Mouse (Mus musculus): ENCODE results near the gene Churc1. TPM values are rescaled to one million over a fixed set of nuclear protein-coding genes. Genes with fewer than 3 reads are reported as not detected.

The Churc1 gene
- polyA plus RNA-seq, 1 experiment from 2014 or later, result 132 TPM

DNA sequence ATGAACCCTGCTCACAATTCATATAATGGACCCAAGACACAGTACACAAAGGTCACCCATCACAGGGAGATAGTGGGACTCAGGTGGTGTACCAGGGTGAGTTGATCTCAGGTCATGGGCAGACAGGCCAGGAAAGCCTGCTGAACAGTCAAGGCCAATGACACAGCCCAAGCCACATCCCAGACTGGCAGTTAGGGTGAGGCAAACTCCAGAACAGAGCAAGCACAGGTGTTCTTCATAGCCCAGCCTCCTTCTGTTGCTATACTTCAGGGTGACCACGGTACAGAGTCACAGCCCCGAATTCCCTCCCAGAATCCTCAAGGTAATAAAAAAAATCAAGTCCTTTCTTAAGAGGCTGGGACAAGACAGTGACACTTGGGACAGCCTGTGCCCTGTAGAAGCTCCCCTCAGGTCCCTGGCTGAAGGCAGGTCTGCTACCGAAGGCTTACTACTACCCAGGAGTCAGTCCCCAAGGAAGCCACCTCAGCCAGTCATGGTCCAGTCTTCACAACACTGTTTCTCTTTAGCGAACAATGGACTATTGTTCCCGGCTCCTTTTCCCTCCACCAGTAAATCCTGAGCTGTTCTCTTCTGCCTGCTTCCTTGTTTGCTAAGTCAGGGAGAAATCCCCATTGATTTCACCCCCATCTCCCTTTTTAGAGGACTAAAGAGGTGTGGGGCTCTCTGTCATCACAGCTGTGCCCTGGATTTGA is 32.8 kb downstream of the Churc1 start:
- Histone ChIP-seq H3K36me3 (no peaks in the 10 kb centered on the region), H3K4me1 (no peaks in the 10 kb centered on the region), H3K9ac (no peak overlapping the region), H3K27ac (no peak overlapping the region), H3K4me2 (no peak overlapping the region), H3K9me3 (no peaks in the 10 kb centered on the region), H3K27me3 (no peaks in the 10 kb centered on the region), H3K4me3 (no peak overlapping the region)
- ATAC-seq (ENCODE audit: insufficient number of reproducible peaks, low FRiP score, low TSS enrichment, low read depth), result no peak
- WGBS, result 77% methylated on average over 5 of the region's 5 CpGs

DNA sequence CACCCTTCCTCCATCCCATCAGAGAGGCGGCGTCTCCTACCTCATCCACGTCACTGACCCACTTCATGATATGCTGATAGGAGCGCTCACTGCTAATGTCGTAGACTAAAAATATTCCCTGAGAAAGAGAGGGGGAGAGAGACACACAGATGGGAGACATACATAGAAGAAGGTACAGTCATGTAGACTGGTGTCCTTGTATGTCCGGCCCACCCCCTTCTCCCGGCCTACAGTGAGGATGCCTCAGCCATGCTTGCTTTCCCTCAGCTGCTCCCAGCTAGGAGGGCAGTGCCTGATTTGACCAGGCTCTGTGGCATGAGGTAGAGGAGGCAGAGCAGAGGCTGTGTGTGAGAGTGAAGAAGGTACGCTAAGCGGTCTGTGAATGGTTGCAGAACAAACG is 37.7 kb downstream of the Churc1 start:
- H3K9ac ChIP-seq, result no peak overlapping the region
- ATAC-seq (ENCODE audit: insufficient number of reproducible peaks, low FRiP score, low TSS enrichment, low read depth), result no peak
- no peaks in the 10 kb centered on the region for H3K27me3 ChIP-seq
- H3K27ac ChIP-seq, result no peak overlapping the region
- 91% methylated on average over 10 of the region's 10 CpGs for WGBS
- H3K4me3 ChIP-seq, result no peak overlapping the region
- H3K4me2 ChIP-seq, result no peak overlapping the region
- H3K9me3 ChIP-seq, result no peaks in the 10 kb centered on the region
- no peaks in the 10 kb centered on the region for H3K4me1 ChIP-seq
- H3K36me3 ChIP-seq, result no peaks in the 10 kb centered on the region

DNA sequence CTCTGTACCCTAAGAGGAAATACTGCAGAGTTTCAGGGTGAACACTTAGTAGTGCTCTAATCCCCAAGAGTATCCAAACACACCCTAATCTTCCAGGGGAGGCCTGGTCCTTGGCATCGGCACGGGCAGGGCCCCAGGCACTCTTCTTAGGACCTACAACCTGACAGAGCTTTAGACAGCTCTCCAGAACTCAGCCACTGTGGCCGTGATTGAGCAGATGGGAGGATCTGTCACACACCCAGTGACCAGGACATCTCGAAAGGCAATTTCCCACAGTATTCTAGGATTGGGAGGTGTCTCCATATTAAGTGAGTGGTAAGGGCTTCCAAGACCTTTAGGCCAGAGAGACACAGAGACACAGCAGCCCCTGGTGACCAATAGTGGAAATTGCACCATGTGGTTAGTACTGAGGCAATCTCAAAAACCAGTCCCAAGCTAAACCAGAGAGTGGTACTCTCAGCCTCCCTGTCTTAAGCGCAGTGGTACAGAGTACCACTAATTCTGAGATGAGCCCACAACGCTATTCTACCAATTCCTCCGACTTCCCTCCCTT is 38.4 kb downstream of the Churc1 start:
- ATAC-seq (ENCODE audit: insufficient number of reproducible peaks, low FRiP score, low TSS enrichment, low read depth), result no peak
- H3K4me3 ChIP-seq, result no peak overlapping the region
- H3K4me2 ChIP-seq, result no peak overlapping the region
- no peaks in the 10 kb centered on the region for H3K4me1 ChIP-seq
- no peaks in the 10 kb centered on the region for H3K36me3 ChIP-seq
- no peaks in the 10 kb centered on the region for H3K27me3 ChIP-seq
- no peak overlapping the region for H3K27ac ChIP-seq
- 49% methylated on average over 7 of the region's 7 CpGs for WGBS
- no peaks in the 10 kb centered on the region for H3K9me3 ChIP-seq
- no peak overlapping the region for H3K9ac ChIP-seq

DNA sequence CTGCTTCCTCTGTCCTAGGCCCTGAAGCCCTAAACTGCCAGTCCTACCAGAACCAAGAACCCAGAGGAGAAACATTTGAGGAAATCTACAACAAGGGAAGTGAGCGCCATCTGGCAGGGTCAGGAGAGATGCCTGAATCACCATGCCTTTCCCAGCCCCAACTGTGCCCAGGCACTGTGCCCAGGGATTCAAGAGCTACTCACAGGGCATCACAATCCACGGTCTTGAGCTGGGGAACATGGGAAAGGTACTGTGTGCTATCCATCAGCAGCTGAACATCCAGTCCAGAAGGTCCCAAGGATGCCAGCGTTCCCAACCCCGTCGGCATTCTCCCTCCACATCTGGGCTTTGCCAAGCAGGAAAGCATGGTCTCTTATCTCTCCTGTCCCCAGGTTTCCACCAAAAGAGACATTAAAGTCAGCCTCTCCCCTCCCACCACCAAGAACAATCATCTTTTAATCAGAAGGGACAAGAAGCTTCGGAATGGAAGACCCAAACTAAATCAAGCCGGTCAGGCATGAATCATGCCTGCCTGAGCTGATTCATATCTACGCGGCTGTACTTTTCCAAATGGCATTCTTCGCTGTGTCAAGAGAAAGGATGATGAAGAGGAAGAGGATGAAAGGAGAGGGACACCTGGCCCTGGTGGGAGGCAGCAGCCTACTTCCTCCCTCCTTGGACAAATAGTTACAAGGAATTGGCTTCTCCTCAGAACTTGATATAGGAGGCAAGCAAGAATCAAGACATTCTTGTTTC is 39.9 kb downstream of the Churc1 start:
- Histone ChIP-seq H3K9ac (no peak overlapping the region), H3K4me1 (no peaks in the 10 kb centered on the region), H3K36me3 (no peaks in the 10 kb centered on the region), H3K4me3 (no peak overlapping the region), H3K27me3 (no peaks in the 10 kb centered on the region), H3K4me2 (no peak overlapping the region), H3K9me3 (no peaks in the 10 kb centered on the region), H3K27ac (no peak overlapping the region)
- 89% methylated on average over 10 of the region's 10 CpGs for WGBS
- no peak for ATAC-seq (ENCODE audit: insufficient number of reproducible peaks, low FRiP score, low TSS enrichment, low read depth)

DNA sequence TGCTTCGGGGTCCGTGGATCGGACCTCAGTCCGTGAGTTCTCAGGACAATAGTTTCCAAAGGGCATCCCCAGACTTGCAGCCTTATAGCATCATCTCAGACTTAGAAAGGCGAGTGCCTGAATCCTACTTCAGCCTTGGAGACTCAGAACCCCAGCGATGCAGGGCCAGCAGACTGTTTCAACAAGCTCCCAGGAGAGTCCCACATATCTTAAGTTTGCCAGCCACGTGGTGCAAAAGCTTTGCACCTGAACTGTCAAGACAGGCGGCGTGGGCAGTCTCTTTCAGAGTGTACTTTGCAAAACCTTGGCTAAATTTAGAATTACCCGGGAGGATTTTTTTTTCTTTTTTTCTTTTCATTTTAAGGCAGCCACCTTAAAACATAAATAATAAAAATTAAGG is 42.5 kb downstream of the Churc1 start:
- no peak for ATAC-seq (ENCODE audit: insufficient number of reproducible peaks, low FRiP score, low TSS enrichment, low read depth)
- WGBS, result 75% methylated on average over 10 of the region's 10 CpGs
- H3K4me2 ChIP-seq, result no peak overlapping the region

DNA sequence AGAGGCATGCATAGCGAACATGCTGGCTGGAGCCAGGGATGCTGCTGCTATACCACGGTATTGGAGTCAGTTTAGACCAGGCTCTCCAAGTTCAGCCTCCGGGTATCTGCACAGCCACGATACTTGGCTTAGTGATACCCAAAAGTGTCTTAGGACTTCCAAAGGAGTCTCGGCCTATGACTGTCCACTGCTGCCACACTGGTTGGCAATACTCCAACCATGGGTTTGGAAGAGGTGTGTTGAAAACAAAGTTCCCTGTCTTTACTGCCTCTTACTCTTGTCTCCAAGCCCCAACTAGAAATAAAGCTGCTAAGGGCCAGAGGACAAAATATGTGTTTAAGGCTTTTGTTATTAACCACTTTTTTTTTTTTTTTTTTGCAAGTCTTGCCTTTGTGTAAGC is 45.2 kb downstream of the Churc1 start:
- Histone ChIP-seq H3K9me3 (no peaks in the 10 kb centered on the region), H3K4me2 (no peak overlapping the region), H3K27ac (no peak overlapping the region), H3K9ac (no peak overlapping the region), H3K36me3 (no peaks in the 10 kb centered on the region), H3K4me1 (no peaks in the 10 kb centered on the region), H3K4me3 (no peak overlapping the region), H3K27me3 (no peaks in the 10 kb centered on the region)
- WGBS, result 90% methylated on average over 5 of the region's 5 CpGs
- ATAC-seq (ENCODE audit: insufficient number of reproducible peaks, low FRiP score, low TSS enrichment, low read depth), result no peak

More for the DNA sequence above, 42.5 kb downstream of the Churc1 start:
- Histone ChIP-seq H3K4me1 (no peaks in the 10 kb centered on the region), H3K27ac (no peak overlapping the region), H3K36me3 (no peaks in the 10 kb centered on the region), H3K9ac (no peak overlapping the region), H3K9me3 (no peaks in the 10 kb centered on the region), H3K4me3 (no peak overlapping the region), H3K27me3 (no peaks in the 10 kb centered on the region)

DNA sequence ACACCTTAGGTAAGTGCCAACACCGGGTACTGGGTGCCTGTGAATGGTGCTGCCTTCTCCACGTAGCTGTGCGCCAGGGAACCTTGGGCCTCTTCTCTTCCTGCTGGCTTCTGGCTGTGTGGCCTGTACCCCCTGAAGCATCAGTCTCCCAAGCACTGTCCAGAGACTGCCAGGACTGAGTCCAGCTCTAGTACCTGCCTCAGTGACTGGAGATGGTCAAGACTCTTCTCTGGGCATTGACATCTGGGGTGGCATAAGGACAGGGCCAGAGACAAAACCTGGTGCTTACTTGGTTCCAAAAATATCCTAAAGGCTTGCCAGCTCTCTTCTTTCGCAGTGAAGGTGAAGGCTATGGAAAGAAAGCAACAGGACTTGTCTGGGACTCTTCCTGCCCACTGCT is 45.7 kb downstream of the Churc1 start:
- H3K36me3 ChIP-seq, result no peaks in the 10 kb centered on the region
- H3K4me2 ChIP-seq, result no peak overlapping the region
- ATAC-seq (ENCODE audit: insufficient number of reproducible peaks, low FRiP score, low TSS enrichment, low read depth), result no peak
- H3K9ac ChIP-seq, result no peak overlapping the region
- H3K4me1 ChIP-seq, result no peaks in the 10 kb centered on the region
- H3K27me3 ChIP-seq, result no peaks in the 10 kb centered on the region
- no peaks in the 10 kb centered on the region for H3K9me3 ChIP-seq
- no peak overlapping the region for H3K4me3 ChIP-seq
- H3K27ac ChIP-seq, result no peak overlapping the region
- 96% methylated on average over 4 of the region's 4 CpGs for WGBS

DNA sequence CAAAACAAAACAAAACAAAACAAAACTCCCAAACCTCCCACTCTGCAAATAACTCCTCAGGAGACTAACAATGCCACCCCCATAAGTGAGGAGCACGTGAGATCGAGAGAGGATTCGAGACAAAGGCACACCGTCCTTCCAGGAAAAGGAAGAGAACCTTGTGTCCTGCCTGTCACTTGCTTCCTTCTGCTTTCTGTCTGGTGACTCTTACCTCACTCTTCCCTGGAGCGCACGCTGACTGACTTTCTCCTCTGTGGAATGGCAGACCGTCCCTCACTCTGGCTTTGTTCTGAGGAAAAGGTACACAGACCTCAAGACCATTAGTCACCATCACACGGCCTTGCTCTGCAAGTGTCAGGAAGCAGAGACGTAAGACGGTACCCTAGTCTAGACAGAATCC is 48.2 kb downstream of the Churc1 start:
- Histone ChIP-seq H3K4me1 (peaks cover 14% of the 10 kb centered on the region), H3K4me3 (no peak overlapping the region), H3K27me3 (no peaks in the 10 kb centered on the region), H3K9me3 (no peaks in the 10 kb centered on the region), H3K27ac (no peak overlapping the region), H3K36me3 (no peaks in the 10 kb centered on the region), H3K4me2 (no peak overlapping the region), H3K9ac (no peak overlapping the region)
- no peak for ATAC-seq (ENCODE audit: insufficient number of reproducible peaks, low FRiP score, low TSS enrichment, low read depth)
- WGBS, result 74% methylated on average over 10 of the region's 10 CpGs

DNA sequence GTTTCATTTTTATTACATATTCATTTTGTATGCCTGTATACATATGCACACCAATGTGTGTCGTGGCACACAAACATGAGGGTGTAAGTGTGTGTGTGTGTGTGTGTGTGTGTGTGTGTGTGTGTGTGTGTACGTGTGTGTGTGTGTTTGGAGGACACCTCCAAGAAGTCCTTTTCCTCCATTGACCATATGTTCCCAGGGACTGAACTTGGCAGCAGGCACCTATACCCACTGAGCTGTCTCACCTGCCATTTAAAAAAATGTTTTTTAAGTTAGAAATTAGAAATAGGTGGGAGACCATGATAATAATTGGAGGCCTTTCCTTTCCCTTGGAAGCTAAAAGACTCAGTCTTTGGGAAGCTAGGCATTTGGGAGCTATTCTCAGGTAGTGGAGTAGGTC is 48.8 kb downstream of the Churc1 start:
- Histone ChIP-seq H3K27me3 (no peaks in the 10 kb centered on the region), H3K4me2 (no peak overlapping the region), H3K27ac (no peak overlapping the region), H3K4me1 (peaks cover 17% of the 10 kb centered on the region), H3K4me3 (no peak overlapping the region), H3K9me3 (no peaks in the 10 kb centered on the region), H3K9ac (no peak overlapping the region), H3K36me3 (no peaks in the 10 kb centered on the region)
- no peak for ATAC-seq (ENCODE audit: insufficient number of reproducible peaks, low FRiP score, low TSS enrichment, low read depth)
- 87% methylated on average over 2 of the region's 2 CpGs for WGBS

DNA sequence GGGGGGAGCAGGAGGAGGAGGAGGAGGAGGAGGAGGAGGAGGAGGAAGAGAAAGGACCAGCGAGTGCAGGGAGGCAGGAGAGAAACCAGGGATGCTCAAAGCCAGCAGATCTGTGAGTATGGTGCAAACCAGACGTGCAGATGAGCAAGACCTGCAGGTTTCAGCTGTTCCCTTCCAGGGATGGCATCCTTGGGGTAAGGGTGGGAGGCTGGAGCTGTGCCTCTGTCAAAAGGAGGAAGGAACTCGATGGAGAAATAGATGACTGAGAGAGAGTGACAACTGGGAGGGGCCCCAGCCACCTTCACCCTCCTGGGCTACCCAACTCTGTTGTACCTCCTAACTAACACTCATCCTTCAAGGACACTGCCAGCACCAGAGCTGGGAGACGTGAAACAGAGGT is 51.4 kb downstream of the Churc1 start:
- H3K36me3 ChIP-seq, result no peaks in the 10 kb centered on the region
- H3K9me3 ChIP-seq, result no peaks in the 10 kb centered on the region
- no peak overlapping the region for H3K27ac ChIP-seq
- no peak overlapping the region for H3K4me2 ChIP-seq
- H3K4me1 ChIP-seq, result peaks cover 41% of the 10 kb centered on the region
- WGBS, result 33% methylated on average over 4 of the region's 4 CpGs
- no peak for ATAC-seq (ENCODE audit: insufficient number of reproducible peaks, low FRiP score, low TSS enrichment, low read depth)
- H3K9ac ChIP-seq, result no peak overlapping the region
- no peak overlapping the region for H3K4me3 ChIP-seq
- peaks cover 5% of the 10 kb centered on the region; the same call in 1 of the 2 replicates for H3K27me3 ChIP-seq

DNA sequence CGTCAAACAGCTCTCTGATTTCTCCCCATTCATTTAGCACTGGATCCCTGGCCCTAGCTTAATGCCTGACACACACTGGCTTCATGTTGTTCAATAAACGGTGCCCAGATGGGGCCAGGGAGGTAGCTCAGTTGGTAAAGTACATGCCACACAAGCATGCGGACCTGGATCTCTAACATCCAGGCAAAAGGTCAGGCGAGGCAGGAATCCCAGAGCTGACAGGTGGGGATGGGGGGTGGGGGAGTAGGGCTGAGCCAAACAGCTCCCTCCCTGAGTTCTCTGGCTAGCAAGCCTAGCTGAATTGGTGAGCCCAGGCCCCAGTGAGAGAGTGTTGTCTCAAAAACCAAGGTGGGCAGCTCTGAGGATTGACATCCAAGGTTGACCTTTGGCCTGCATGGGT is 51.8 kb downstream of the Churc1 start:
- Histone ChIP-seq H3K4me2 (no peak overlapping the region), H3K27me3 (peaks cover 5% of the 10 kb centered on the region; the same call in 1 of the 2 replicates), H3K4me3 (no peak overlapping the region), H3K4me1 (peaks cover 43% of the 10 kb centered on the region), H3K27ac (no peak overlapping the region), H3K9me3 (no peaks in the 10 kb centered on the region), H3K36me3 (no peaks in the 10 kb centered on the region), H3K9ac (no peak overlapping the region)
- 48% methylated on average over 4 of the region's 4 CpGs for WGBS
- no peak for ATAC-seq (ENCODE audit: insufficient number of reproducible peaks, low FRiP score, low TSS enrichment, low read depth)

DNA sequence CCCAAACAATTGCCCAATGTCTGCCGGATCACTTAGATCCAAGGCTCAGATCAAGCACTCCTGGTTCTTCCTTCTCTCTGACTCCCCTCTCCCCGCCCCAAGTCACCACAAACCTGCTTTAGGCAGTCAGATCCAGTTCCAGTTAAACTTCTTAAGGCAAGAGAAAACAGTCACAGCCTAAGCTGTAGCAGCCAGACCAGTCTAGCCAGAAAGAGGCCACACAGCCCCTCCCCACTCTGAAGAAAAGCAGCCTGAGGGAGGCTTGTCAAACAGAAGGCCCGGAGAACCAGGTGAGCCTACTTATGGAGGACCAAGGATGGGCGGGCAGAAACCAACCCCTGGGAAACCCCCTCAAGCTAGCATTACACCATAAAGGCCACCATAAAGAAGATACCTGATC is 52.8 kb downstream of the Churc1 start:
- Histone ChIP-seq H3K9me3 (no peaks in the 10 kb centered on the region), H3K27ac (peak overlapping the region; percentile 47; the same call in 1 of the 2 replicates), H3K27me3 (peaks cover 5% of the 10 kb centered on the region; the same call in 1 of the 2 replicates), H3K4me2 (no peak overlapping the region), H3K36me3 (no peaks in the 10 kb centered on the region), H3K9ac (no peak overlapping the region), H3K4me3 (no peak overlapping the region), H3K4me1 (peaks cover 48% of the 10 kb centered on the region)
- WGBS, result 57% methylated on average over 4 of the region's 4 CpGs
- ATAC-seq (ENCODE audit: insufficient number of reproducible peaks, low FRiP score, low TSS enrichment, low read depth), result peak; percentile 59; the same call in 1 of the 2 replicates
